Mouse (Mus musculus) megakaryocyte-erythroid progenitor cell, adult 5-6 weeks (primary cell): ENCODE results near the gene Mtcl1. TPM values are rescaled to one million over a fixed set of nuclear protein-coding genes. Genes with fewer than 3 reads are reported as not detected.

Source experiments
- ATAC-seq: replicated peaks from 2 replicates; pipeline ENCODE4 v1.8.0; 2016; ENCODE audit warnings: mild to moderate bottlenecking, inconsistent platforms; ENCODE audit not compliant: severe bottlenecking, poor library complexity, low FRiP score, low TSS enrichment
- total RNA-seq, 2 experiments: library from RNA; stranded (forward) in 1 of 2; stranded (reverse) in 1 of 2; fragments of 200-1000, 215-1000 nt in 1 of 2; fragments of >200 nt in 1 of 2; fragmentation: Nextera tagmentation in 1 of 2; gene quantifications; 2 replicates each; pipeline ENCODE4 v1.2.3; 2014 to 2017

Mtcl1 gene
- total RNA-seq, 2 experiments from 2014 or later, result not detected

- ATAC-seq, result no peak
Measured at GRCm38 (mm10) chr17:66293581-66293980, 156.0 kb downstream of the Mtcl1 start.

- no peak for ATAC-seq
Measured at GRCm38 (mm10) chr17:66289894-66290293, 159.7 kb downstream of the Mtcl1 start.

Other genes with a start within 250 kb of the Mtcl1 start
- gene Rab12, start 70.0 kb upstream of the Mtcl1 start, total RNA-seq (2014; fragmentation: Nextera tagmentation), result 15.3 and 24.4 TPM in 2 replicates
- gene Rab12, start 70.0 kb upstream of the Mtcl1 start, total RNA-seq (2017), result 21.4 and 22.4 TPM in 2 replicates
- not detected in 2 replicates for gene Themis3, start 144.9 kb upstream of the Mtcl1 start, total RNA-seq (2014; fragmentation: Nextera tagmentation)
- gene Themis3, start 144.9 kb upstream of the Mtcl1 start, total RNA-seq (2017), result not detected in 2 replicates